Mouse (Mus musculus) heart, embryonic 11.5 days (tissue): ENCODE results near the gene Fam102a. TPM values are rescaled to one million over a fixed set of nuclear protein-coding genes. Genes with fewer than 3 reads are reported as not detected.

Source experiments
- ATAC-seq: fragments of 200-750 bp; cut with Nextera tagmentation; replicated peaks from 2 replicates; pipeline ENCODE4 v1.8.0; 2017; ENCODE audit warnings: moderate library complexity; ENCODE audit not compliant: insufficient number of reproducible peaks, low FRiP score, low TSS enrichment
- H3K27ac ChIP-seq: fragments of 300-500 bp; sonication (generic); 2 replicates; pipeline ENCODE4 v1.5.1; 2014; ENCODE audit warnings: mild to moderate bottlenecking, low read depth, low read length
- H3K27me3 ChIP-seq: fragments of 300-500 bp; sonication (generic); 2 replicates; pipeline ENCODE4 v1.6.1; 2014; ENCODE audit warnings: mild to moderate bottlenecking, low read length, mixed read lengths; ENCODE audit not compliant: control insufficient read depth, insufficient read depth
- H3K36me3 ChIP-seq: fragments of 300-500 bp; sonication (generic); 2 replicates; pipeline ENCODE4 v1.6.1; 2014; ENCODE audit warnings: mild to moderate bottlenecking, low read length, moderate library complexity, mixed read lengths; ENCODE audit not compliant: control insufficient read depth, insufficient read depth
- H3K4me1 ChIP-seq: fragments of 300-500 bp; sonication (generic); 2 replicates; pipeline ENCODE4 v1.6.1; 2014; ENCODE audit warnings: low read length; ENCODE audit not compliant: control insufficient read depth, insufficient read depth
- H3K4me2 ChIP-seq: fragments of 300-500 bp; sonication (generic); 2 replicates; pipeline ENCODE4 v1.6.1; 2014; ENCODE audit warnings: mild to moderate bottlenecking, moderate library complexity
- H3K4me3 ChIP-seq: fragments of 300-500 bp; sonication (generic); 2 replicates; pipeline ENCODE4 v1.5.1; 2014; ENCODE audit warnings: low read depth, low read length
- H3K9ac ChIP-seq: fragments of 300-500 bp; sonication (generic); 2 replicates; pipeline ENCODE4 v1.6.1; 2014; ENCODE audit warnings: mild to moderate bottlenecking, low read depth, low read length, moderate library complexity
- H3K9me3 ChIP-seq: fragments of 300-500 bp; sonication (generic); replicated peaks from 2 replicates; pipeline ENCODE4 v1.6.1; 2016; ENCODE audit warnings: low read length; ENCODE audit not compliant: control insufficient read depth
- WGBS: fragments of 180-500 bp; shearing (Covaris S2); extraction: QIAGEN DNeasy Blood & Tissue Kit; methylation state at CpG from one replicate; pipeline ENCODE4 v1.1.7; 2014; ENCODE audit not compliant: insufficient replicate concordance; 5-methylcytosine and 5-hydroxymethylcytosine counted together
- polyA plus RNA-seq: library from polyadenylated mRNA; unstranded; fragments of >200 nt; fragmentation: Nextera tagmentation; extraction: Ambion mirVana; gene quantifications from 2 replicates; pipeline ENCODE4 v1.2.1, GENCODE M21; 2014

Fam102a gene
- polyA plus RNA-seq, 1 experiment from 2014 or later, result 5.2 TPM

- Histone ChIP-seq H3K9ac (0 out of 2 replicates have a peak overlapping the region, but pooled peaks have one; percentile 2), H3K36me3 (no peaks in the 10 kb centered on the region), H3K4me1 (peaks cover 11% of the 10 kb centered on the region), H3K9me3 (no peaks in the 10 kb centered on the region), H3K27ac (no peak overlapping the region), H3K4me2 (peak overlapping the region; percentile 62), H3K27me3 (peaks cover 23% of the 10 kb centered on the region), H3K4me3 (peak overlapping the region; percentile 28)
- WGBS, result 12% methylated on average over 37 of the region's 37 CpGs
- ATAC-seq, result peak; percentile 62
Measured at GRCm38 (mm10) chr2:32582830-32583799, 48.0 kb downstream of the Fam102a start.

- Histone ChIP-seq H3K36me3 (peaks cover 3% of the 10 kb centered on the region; the same call in 1 of the 2 replicates), H3K4me1 (peaks cover 21% of the 10 kb centered on the region), H3K4me3 (no peak overlapping the region), H3K4me2 (no peak overlapping the region), H3K9me3 (no peaks in the 10 kb centered on the region), H3K9ac (no peak overlapping the region), H3K27ac (no peak overlapping the region), H3K27me3 (peaks cover 4% of the 10 kb centered on the region)
- no peak for ATAC-seq
- 73% methylated on average over 7 of the region's 7 CpGs for WGBS
Measured at GRCm38 (mm10) chr2:32585149-32585714, 50.1 kb downstream of the Fam102a start.

GRCm38 (mm10) chr2:32586871-32587351 lies 51.8 kb downstream of the Fam102a start, which contains the start of gene St6galnac4:
Gene St6galnac4, plus strand, starts transcription at chr2:32587095.
- Histone ChIP-seq H3K4me3 (peak within 1 kb of the TSS; percentile 52), H3K4me2 (peak within 1 kb of the TSS; percentile 78), H3K27ac (peak within 1 kb of the TSS; percentile 86), H3K9me3 (no peaks in the 10 kb centered on the region), H3K36me3 (peaks cover 6% of the 10 kb centered on the region; the same call in 1 of the 2 replicates), H3K27me3 (no peaks in the 10 kb centered on the region), H3K9ac (peak within 1 kb of the TSS; percentile 75), H3K4me1 (peaks cover 21% of the 10 kb centered on the region)
- peak; percentile 82 for ATAC-seq
- WGBS, result under 1% methylated on average over 38 of the region's 38 CpGs

- Histone ChIP-seq H3K4me3 (peak overlapping the region; percentile 52), H3K36me3 (peaks cover 6% of the 10 kb centered on the region; the same call in 1 of the 2 replicates), H3K4me1 (peaks cover 21% of the 10 kb centered on the region), H3K9me3 (no peaks in the 10 kb centered on the region), H3K27ac (peak overlapping the region; percentile 86), H3K27me3 (no peaks in the 10 kb centered on the region), H3K4me2 (peak overlapping the region; percentile 78), H3K9ac (peak overlapping the region; percentile 75)
- ATAC-seq, result no peak
- 13% methylated on average over 9 of the region's 9 CpGs for WGBS
Measured at GRCm38 (mm10) chr2:32587731-32588321, 52.7 kb downstream of the Fam102a start.

GRCm38 (mm10) chr2:32589213-32589795 lies 54.2 kb downstream of the Fam102a start:
- Histone ChIP-seq H3K27me3 (no peaks in the 10 kb centered on the region), H3K4me1 (peaks cover 21% of the 10 kb centered on the region), H3K9me3 (no peaks in the 10 kb centered on the region), H3K4me3 (no peak overlapping the region), H3K9ac (no peak overlapping the region), H3K36me3 (peaks cover 13% of the 10 kb centered on the region; the same call in 1 of the 2 replicates), H3K27ac (no peak overlapping the region), H3K4me2 (peak overlapping the region; percentile 6; the same call in 1 of the 2 replicates)
- ATAC-seq, result no peak
- WGBS, result 63% methylated on average over 11 of the region's 11 CpGs

- ATAC-seq, result no peak
- Histone ChIP-seq H3K36me3 (peaks cover 15% of the 10 kb centered on the region; the same call in 1 of the 2 replicates), H3K9ac (no peak overlapping the region), H3K4me2 (no peak overlapping the region), H3K27ac (no peak overlapping the region), H3K27me3 (no peaks in the 10 kb centered on the region), H3K9me3 (no peaks in the 10 kb centered on the region), H3K4me3 (no peak overlapping the region), H3K4me1 (peaks cover 21% of the 10 kb centered on the region)
- 82% methylated on average over 10 of the region's 10 CpGs for WGBS
Measured at GRCm38 (mm10) chr2:32590224-32590623, 55.1 kb downstream of the Fam102a start.

- WGBS, result 65% methylated on average over 6 of the region's 6 CpGs
- Histone ChIP-seq H3K9ac (no peak overlapping the region), H3K27me3 (no peaks in the 10 kb centered on the region), H3K4me2 (no peak overlapping the region), H3K9me3 (no peaks in the 10 kb centered on the region), H3K4me3 (no peak overlapping the region), H3K36me3 (peaks cover 21% of the 10 kb centered on the region; the same call in 1 of the 2 replicates), H3K27ac (no peak overlapping the region), H3K4me1 (peaks cover 19% of the 10 kb centered on the region)
- ATAC-seq, result no peak
Measured at GRCm38 (mm10) chr2:32591249-32591648, 56.1 kb downstream of the Fam102a start.

GRCm38 (mm10) chr2:32596725-32597124 lies 61.6 kb downstream of the Fam102a start:
- Histone ChIP-seq H3K4me3 (no peak overlapping the region), H3K27me3 (no peaks in the 10 kb centered on the region), H3K9ac (no peak overlapping the region), H3K9me3 (no peaks in the 10 kb centered on the region), H3K27ac (no peak overlapping the region), H3K4me1 (0 out of 2 replicates have a peak, but pooled peaks cover 3% of the 10 kb centered on the region), H3K4me2 (no peak overlapping the region), H3K36me3 (peaks cover 21% of the 10 kb centered on the region)
- WGBS, result 91% methylated on average over 13 of the region's 13 CpGs
- no peak for ATAC-seq
